Mouse (Mus musculus): ENCODE measurements around the gene Tedc2. TPM values are rescaled to one million over a fixed set of nuclear protein-coding genes. Genes with fewer than 3 reads are reported as not detected.
A peak's percentile ranks its signal among the peaks of the same experiment; 100 is the strongest.

The Tedc2 gene
- polyA plus RNA-seq (2014; fragmentation: Nextera tagmentation; extraction: Ambion mirVana), result 8.2 and 10.1 TPM in 2 replicates

GRCm38 (mm10) chr17:24220435-24221411, at the start of gene Tedc2:
TSS of gene Tedc2 (minus strand) at chr17:24220851.
- Histone ChIP-seq H3K36me3 (replicated peaks; ENCODE audit: control insufficient read depth, insufficient read depth) (peaks cover 41% of the 10 kb centered on the region), H3K9me3 (ENCODE audit: control insufficient read depth, low read length) (no peaks in the 10 kb centered on the region)
- 6% methylated on average over 41 of the region's 41 CpGs for WGBS

GRCm38 (mm10) chr17:24267133-24267532, 46.5 kb upstream of the Tedc2 start:
- no peak overlapping the region for H3K9ac ChIP-seq
- H3K36me3 ChIP-seq (replicated peaks; ENCODE audit: control insufficient read depth, insufficient read depth), result no peaks in the 10 kb centered on the region
- no peak overlapping the region for H3K27ac ChIP-seq
- no peak for DNase-seq (ENCODE audit: low spot score)
- no peaks in the 10 kb centered on the region for H3K27me3 ChIP-seq (ENCODE audit: control insufficient read depth, insufficient read depth, low read length)
- H3K4me3 ChIP-seq (replicated peaks; ENCODE audit: low read length), result no peak overlapping the region
- H3K9me3 ChIP-seq (ENCODE audit: control insufficient read depth, low read length), result no peaks in the 10 kb centered on the region
- no peak overlapping the region for H3K4me2 ChIP-seq (replicated peaks)
- no peaks in the 10 kb centered on the region for H3K4me1 ChIP-seq (replicated peaks; ENCODE audit: control insufficient read depth, insufficient read depth, low read length)
- ATAC-seq (ENCODE audit: low FRiP score), result no peak
- 88% methylated on average over 1 of the region's 1 CpGs for WGBS

More at GRCm38 (mm10) chr17:24220435-24221411, at the start of gene Tedc2:
- DNase-seq (ENCODE audit: low spot score) (peak; percentile 89), ATAC-seq (ENCODE audit: low FRiP score) (peak; percentile 93)
- Histone ChIP-seq H3K4me3 (replicated peaks; ENCODE audit: low read length) (peak within 1 kb of the TSS; percentile 68), H3K9ac (peak within 1 kb of the TSS; percentile 76), H3K27me3 (ENCODE audit: control insufficient read depth, insufficient read depth, low read length) (no peaks in the 10 kb centered on the region), H3K4me2 (replicated peaks) (peak within 1 kb of the TSS; percentile 78), H3K4me1 (replicated peaks; ENCODE audit: control insufficient read depth, insufficient read depth, low read length) (peaks cover 11% of the 10 kb centered on the region), H3K27ac (peak within 1 kb of the TSS; percentile 30; the same call in 1 of the 2 replicates)

GRCm38 (mm10) chr17:24264766-24265165, 44.1 kb upstream of the Tedc2 start:
- 88% methylated on average over 2 of the region's 2 CpGs for WGBS
- H3K4me1 ChIP-seq (replicated peaks; ENCODE audit: control insufficient read depth, insufficient read depth, low read length), result no peaks in the 10 kb centered on the region
- no peak for ATAC-seq (ENCODE audit: low FRiP score)

GRCm38 (mm10) chr17:24260516-24260915, 39.9 kb upstream of the Tedc2 start:
- H3K9me3 ChIP-seq (ENCODE audit: control insufficient read depth, low read length), result no peaks in the 10 kb centered on the region
- ATAC-seq (ENCODE audit: low FRiP score), result no peak
- H3K27ac ChIP-seq, result no peak overlapping the region
- no peaks in the 10 kb centered on the region for H3K36me3 ChIP-seq (replicated peaks; ENCODE audit: control insufficient read depth, insufficient read depth)
- no peak for DNase-seq (ENCODE audit: low spot score)
- no peak overlapping the region for H3K9ac ChIP-seq
- H3K27me3 ChIP-seq (ENCODE audit: control insufficient read depth, insufficient read depth, low read length), result no peaks in the 10 kb centered on the region
- no peak overlapping the region for H3K4me2 ChIP-seq (replicated peaks)
- H3K4me3 ChIP-seq (replicated peaks; ENCODE audit: low read length), result no peak overlapping the region
- no peaks in the 10 kb centered on the region for H3K4me1 ChIP-seq (replicated peaks; ENCODE audit: control insufficient read depth, insufficient read depth, low read length)
- WGBS, result 75% methylated on average over 4 of the region's 4 CpGs

More at GRCm38 (mm10) chr17:24264766-24265165, 44.1 kb upstream of the Tedc2 start:
- Histone ChIP-seq H3K4me3 (replicated peaks; ENCODE audit: low read length) (no peak overlapping the region), H3K9ac (no peak overlapping the region), H3K36me3 (replicated peaks; ENCODE audit: control insufficient read depth, insufficient read depth) (no peaks in the 10 kb centered on the region), H3K27ac (no peak overlapping the region), H3K9me3 (ENCODE audit: control insufficient read depth, low read length) (no peaks in the 10 kb centered on the region), H3K27me3 (ENCODE audit: control insufficient read depth, insufficient read depth, low read length) (no peaks in the 10 kb centered on the region), H3K4me2 (replicated peaks) (no peak overlapping the region)
- DNase-seq (ENCODE audit: low spot score), result no peak

- DNase-seq (ENCODE audit: low spot score), result no peak
- no peak for ATAC-seq (ENCODE audit: low FRiP score)
Observed at GRCm38 (mm10) chr17:24259702-24260101, 39.1 kb upstream of the Tedc2 start.

GRCm38 (mm10) chr17:24258981-24259380, 38.3 kb upstream of the Tedc2 start:
- Histone ChIP-seq H3K9me3 (ENCODE audit: control insufficient read depth, low read length) (no peaks in the 10 kb centered on the region), H3K4me1 (replicated peaks; ENCODE audit: control insufficient read depth, insufficient read depth, low read length) (no peaks in the 10 kb centered on the region), H3K36me3 (replicated peaks; ENCODE audit: control insufficient read depth, insufficient read depth) (no peaks in the 10 kb centered on the region), H3K27me3 (ENCODE audit: control insufficient read depth, insufficient read depth, low read length) (no peaks in the 10 kb centered on the region), H3K4me3 (replicated peaks; ENCODE audit: low read length) (no peak overlapping the region), H3K27ac (no peak overlapping the region), H3K4me2 (replicated peaks) (no peak overlapping the region), H3K9ac (no peak overlapping the region)
- DNase-seq (ENCODE audit: low spot score) (no peak), ATAC-seq (ENCODE audit: low FRiP score) (no peak)
- 79% methylated on average over 4 of the region's 4 CpGs for WGBS

More at GRCm38 (mm10) chr17:24259702-24260101, 39.1 kb upstream of the Tedc2 start:
- H3K9ac ChIP-seq, result no peak overlapping the region
- no peaks in the 10 kb centered on the region for H3K27me3 ChIP-seq (ENCODE audit: control insufficient read depth, insufficient read depth, low read length)
- no peak overlapping the region for H3K27ac ChIP-seq
- 79% methylated on average over 5 of the region's 5 CpGs for WGBS
- no peaks in the 10 kb centered on the region for H3K4me1 ChIP-seq (replicated peaks; ENCODE audit: control insufficient read depth, insufficient read depth, low read length)
- no peaks in the 10 kb centered on the region for H3K36me3 ChIP-seq (replicated peaks; ENCODE audit: control insufficient read depth, insufficient read depth)
- H3K9me3 ChIP-seq (ENCODE audit: control insufficient read depth, low read length), result no peaks in the 10 kb centered on the region
- no peak overlapping the region for H3K4me2 ChIP-seq (replicated peaks)
- no peak overlapping the region for H3K4me3 ChIP-seq (replicated peaks; ENCODE audit: low read length)

- 0 out of 2 replicates have a peak overlapping the region, but pooled peaks have one; percentile 76 for H3K9ac ChIP-seq
- H3K4me3 ChIP-seq (replicated peaks; ENCODE audit: low read length), result 0 out of 2 replicates have a peak overlapping the region, but pooled peaks have one; percentile 80
- 100% methylated on average over 2 of the region's 2 CpGs for WGBS
- no peaks in the 10 kb centered on the region for H3K9me3 ChIP-seq (ENCODE audit: control insufficient read depth, low read length)
- H3K36me3 ChIP-seq (replicated peaks; ENCODE audit: control insufficient read depth, insufficient read depth), result peaks cover 7% of the 10 kb centered on the region
- no peak overlapping the region for H3K4me2 ChIP-seq (replicated peaks)
- DNase-seq (ENCODE audit: low spot score) (no peak), ATAC-seq (ENCODE audit: low FRiP score) (no peak)
- no peak overlapping the region for H3K27ac ChIP-seq
- peaks cover 4% of the 10 kb centered on the region; the same call in 1 of the 2 replicates for H3K4me1 ChIP-seq (replicated peaks; ENCODE audit: control insufficient read depth, insufficient read depth, low read length)
- no peaks in the 10 kb centered on the region for H3K27me3 ChIP-seq (ENCODE audit: control insufficient read depth, insufficient read depth, low read length)
Observed at GRCm38 (mm10) chr17:24252329-24252728, 31.7 kb upstream of the Tedc2 start.

- H3K36me3 ChIP-seq (replicated peaks; ENCODE audit: control insufficient read depth, insufficient read depth), result peaks cover 7% of the 10 kb centered on the region
- H3K27ac ChIP-seq, result peak within 1 kb of the TSS; percentile 55
- ATAC-seq (ENCODE audit: low FRiP score) (peak; percentile 100), DNase-seq (ENCODE audit: low spot score) (peak; percentile 95)
- H3K4me2 ChIP-seq (replicated peaks), result peak within 1 kb of the TSS; percentile 77
- H3K4me1 ChIP-seq (replicated peaks; ENCODE audit: control insufficient read depth, insufficient read depth, low read length), result peaks cover 4% of the 10 kb centered on the region; the same call in 1 of the 2 replicates
- H3K4me3 ChIP-seq (replicated peaks; ENCODE audit: low read length), result peak within 1 kb of the TSS; percentile 80
- no peaks in the 10 kb centered on the region for H3K9me3 ChIP-seq (ENCODE audit: control insufficient read depth, low read length)
- under 1% methylated on average over 48 of the region's 48 CpGs for WGBS
- peak within 1 kb of the TSS; percentile 76 for H3K9ac ChIP-seq
- no peaks in the 10 kb centered on the region for H3K27me3 ChIP-seq (ENCODE audit: control insufficient read depth, insufficient read depth, low read length)
Observed at GRCm38 (mm10) chr17:24251320-24252069, 30.8 kb upstream of the Tedc2 start, which contains the start of gene Ccnf. TSS of gene Ccnf (minus strand) at chr17:24251484.

- Histone ChIP-seq H3K9ac (peak overlapping the region; percentile 76), H3K9me3 (ENCODE audit: control insufficient read depth, low read length) (no peaks in the 10 kb centered on the region), H3K4me1 (replicated peaks; ENCODE audit: control insufficient read depth, insufficient read depth, low read length) (peaks cover 4% of the 10 kb centered on the region; the same call in 1 of the 2 replicates), H3K27ac (peak overlapping the region; percentile 55), H3K4me2 (replicated peaks) (peak overlapping the region; percentile 77), H3K27me3 (ENCODE audit: control insufficient read depth, insufficient read depth, low read length) (no peaks in the 10 kb centered on the region), H3K36me3 (replicated peaks; ENCODE audit: control insufficient read depth, insufficient read depth) (peaks cover 7% of the 10 kb centered on the region), H3K4me3 (replicated peaks; ENCODE audit: low read length) (peak overlapping the region; percentile 80)
- under 1% methylated on average over 32 of the region's 32 CpGs for WGBS
- ATAC-seq (ENCODE audit: low FRiP score) (no peak), DNase-seq (ENCODE audit: low spot score) (no peak)
Observed at GRCm38 (mm10) chr17:24250988-24251319, 30.3 kb upstream of the Tedc2 start.

Measured in hindbrain, embryonic 14.5 days (tissue).